Mouse (Mus musculus) frontal cortex, postnatal 36 days (tissue): Measurements from ENCODE around the gene Pde7b.

Source experiments
- DNase-seq, 2 experiments: peaks; one replicate each; pipeline ENCODE4 v3.0.0; 2022; ENCODE audit warnings: low spot score in 2 of 2

Gene Pde7b

GRCm38 (mm10) chr10:20362450-20363118 lies 362.3 kb downstream of the Pde7b start:
- DNase-seq = no peak

GRCm38 (mm10) chr10:20361542-20362449 lies 363.1 kb downstream of the Pde7b start:
- no peak for DNase-seq

- no peak for DNase-seq
These were observed 376.0 kb downstream of the Pde7b start for GRCm38 (mm10) chr10:20348894-20349293.
